Mouse (Mus musculus): Measurements from ENCODE around the gene Srpk1.

DNA sequence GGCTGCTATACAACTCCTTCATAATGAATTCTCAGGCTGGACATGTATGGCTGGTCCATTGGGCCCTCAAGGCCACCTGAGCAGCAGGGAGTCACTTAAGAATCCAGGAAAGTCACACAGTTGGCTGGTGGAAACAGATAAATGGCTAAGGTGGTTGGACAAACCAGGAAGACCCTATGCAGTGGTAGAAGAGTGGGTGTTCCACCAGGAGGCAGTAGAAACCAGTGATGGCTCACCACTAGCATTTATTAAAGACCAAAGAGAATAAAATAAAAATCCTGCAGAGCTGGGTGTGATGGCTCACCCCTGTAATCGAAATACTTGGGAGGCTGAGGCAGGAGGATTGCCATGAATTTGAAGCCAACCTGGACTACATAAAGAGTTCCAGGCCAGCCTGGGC is 75.6 kb downstream of the Srpk1 start:
- TF ChIP-seq EP300 (IDR thresholded peaks at IDR 0.05; ENCODE audit: low read depth) = no peak
- no peak for TF ChIP-seq CTCF (IDR thresholded peaks at IDR 0.05; ENCODE audit: low read depth)
